Mouse (Mus musculus): ENCODE data around the gene Dcun1d4. TPM values are rescaled to one million over a fixed set of nuclear protein-coding genes. Genes with fewer than 3 reads are reported as not detected.

Dcun1d4 gene
- polyA plus RNA-seq, 1 experiment from 2014 or later: 73.0 TPM

- peak overlapping the region; percentile 84 for H3K9ac ChIP-seq (ENCODE audit: low read depth, low read length)
- peak overlapping the region; percentile 90 for H3K4me2 ChIP-seq (replicated peaks; ENCODE audit: low read depth, low read length)
- H3K9me3 ChIP-seq (ENCODE audit: control insufficient read depth, low read length): no peaks in the 10 kb centered on the region
- no peaks in the 10 kb centered on the region for H3K36me3 ChIP-seq (ENCODE audit: control insufficient read depth, insufficient read depth, low read length)
- no peaks in the 10 kb centered on the region; the same call in 1 of the 2 replicates for H3K4me1 ChIP-seq (replicated peaks; ENCODE audit: control insufficient read depth, insufficient read depth, low read length)
- peak overlapping the region; percentile 94 for H3K4me3 ChIP-seq (ENCODE audit: low read depth, low read length)
- DNase-seq (ENCODE audit: low spot score): peak; percentile 45
- ATAC-seq (ENCODE audit: low FRiP score): peak; percentile 54
- peak overlapping the region; percentile 97 for H3K27ac ChIP-seq (ENCODE audit: low read depth, low read length)
- H3K27me3 ChIP-seq (ENCODE audit: control insufficient read depth, insufficient read depth, low read length): no peaks in the 10 kb centered on the region
- under 1% methylated on average over 43 of the region's 70 CpGs for WGBS
Measured at GRCm38 (mm10) chr5:73491074-73491836, 10.5 kb downstream of the Dcun1d4 start.

GRCm38 (mm10) chr5:73491837-73492720 lies 11.3 kb downstream of the Dcun1d4 start:
- Histone ChIP-seq H3K27ac (ENCODE audit: low read depth, low read length) (peak overlapping the region; percentile 97), H3K36me3 (ENCODE audit: control insufficient read depth, insufficient read depth, low read length) (no peaks in the 10 kb centered on the region), H3K9me3 (ENCODE audit: control insufficient read depth, low read length) (no peaks in the 10 kb centered on the region), H3K9ac (ENCODE audit: low read depth, low read length) (peak overlapping the region; percentile 84), H3K4me2 (replicated peaks; ENCODE audit: low read depth, low read length) (peak overlapping the region; percentile 90), H3K4me3 (ENCODE audit: low read depth, low read length) (peak overlapping the region; percentile 94), H3K4me1 (replicated peaks; ENCODE audit: control insufficient read depth, insufficient read depth, low read length) (no peaks in the 10 kb centered on the region; the same call in 1 of the 2 replicates), H3K27me3 (ENCODE audit: control insufficient read depth, insufficient read depth, low read length) (no peaks in the 10 kb centered on the region)
- ATAC-seq (ENCODE audit: low FRiP score) (peak; percentile 62), DNase-seq (ENCODE audit: low spot score) (peak; percentile 93)
- WGBS: under 1% methylated on average over 59 of the region's 59 CpGs

GRCm38 (mm10) chr5:73497401-73497800 lies 16.6 kb downstream of the Dcun1d4 start:
- 77% methylated on average over 3 of the region's 3 CpGs for WGBS
- no peaks in the 10 kb centered on the region for H3K36me3 ChIP-seq (ENCODE audit: control insufficient read depth, insufficient read depth, low read length)

GRCm38 (mm10) chr5:73498559-73498958 lies 17.8 kb downstream of the Dcun1d4 start:
- Histone ChIP-seq H3K4me1 (replicated peaks; ENCODE audit: control insufficient read depth, insufficient read depth, low read length) (no peaks in the 10 kb centered on the region), H3K27me3 (ENCODE audit: control insufficient read depth, insufficient read depth, low read length) (no peaks in the 10 kb centered on the region), H3K9me3 (ENCODE audit: control insufficient read depth, low read length) (no peaks in the 10 kb centered on the region), H3K36me3 (ENCODE audit: control insufficient read depth, insufficient read depth, low read length) (no peaks in the 10 kb centered on the region), H3K4me2 (replicated peaks; ENCODE audit: low read depth, low read length) (no peak overlapping the region), H3K4me3 (ENCODE audit: low read depth, low read length) (no peak overlapping the region), H3K27ac (ENCODE audit: low read depth, low read length) (no peak overlapping the region), H3K9ac (ENCODE audit: low read depth, low read length) (no peak overlapping the region)
- DNase-seq (ENCODE audit: low spot score): no peak
- ATAC-seq (ENCODE audit: low FRiP score): no peak
- 81% methylated on average over 8 of the region's 8 CpGs for WGBS

More at GRCm38 (mm10) chr5:73497401-73497800, 16.6 kb downstream of the Dcun1d4 start:
- ATAC-seq (ENCODE audit: low FRiP score) (no peak), DNase-seq (ENCODE audit: low spot score) (no peak)
- Histone ChIP-seq H3K9ac (ENCODE audit: low read depth, low read length) (no peak overlapping the region), H3K4me3 (ENCODE audit: low read depth, low read length) (no peak overlapping the region), H3K27me3 (ENCODE audit: control insufficient read depth, insufficient read depth, low read length) (no peaks in the 10 kb centered on the region), H3K27ac (ENCODE audit: low read depth, low read length) (no peak overlapping the region), H3K4me1 (replicated peaks; ENCODE audit: control insufficient read depth, insufficient read depth, low read length) (no peaks in the 10 kb centered on the region), H3K4me2 (replicated peaks; ENCODE audit: low read depth, low read length) (no peak overlapping the region), H3K9me3 (ENCODE audit: control insufficient read depth, low read length) (no peaks in the 10 kb centered on the region)

- H3K4me3 ChIP-seq (ENCODE audit: low read depth, low read length): no peak overlapping the region
- H3K27ac ChIP-seq (ENCODE audit: low read depth, low read length): no peak overlapping the region
- ATAC-seq (ENCODE audit: low FRiP score) (no peak), DNase-seq (ENCODE audit: low spot score) (no peak)
- no peaks in the 10 kb centered on the region for H3K9me3 ChIP-seq (ENCODE audit: control insufficient read depth, low read length)
- H3K9ac ChIP-seq (ENCODE audit: low read depth, low read length): no peak overlapping the region
- no peaks in the 10 kb centered on the region for H3K27me3 ChIP-seq (ENCODE audit: control insufficient read depth, insufficient read depth, low read length)
- no peaks in the 10 kb centered on the region for H3K4me1 ChIP-seq (replicated peaks; ENCODE audit: control insufficient read depth, insufficient read depth, low read length)
- WGBS: 89% methylated on average over 7 of the region's 7 CpGs
- H3K36me3 ChIP-seq (ENCODE audit: control insufficient read depth, insufficient read depth, low read length): no peaks in the 10 kb centered on the region
- no peak overlapping the region for H3K4me2 ChIP-seq (replicated peaks; ENCODE audit: low read depth, low read length)
Measured at GRCm38 (mm10) chr5:73500867-73501440, 20.2 kb downstream of the Dcun1d4 start.

GRCm38 (mm10) chr5:73502422-73502821 lies 21.6 kb downstream of the Dcun1d4 start:
- H3K4me2 ChIP-seq (replicated peaks; ENCODE audit: low read depth, low read length): no peak overlapping the region
- no peak overlapping the region for H3K4me3 ChIP-seq (ENCODE audit: low read depth, low read length)
- no peaks in the 10 kb centered on the region for H3K4me1 ChIP-seq (replicated peaks; ENCODE audit: control insufficient read depth, insufficient read depth, low read length)
- ATAC-seq (ENCODE audit: low FRiP score) (no peak), DNase-seq (ENCODE audit: low spot score) (no peak)
- no peaks in the 10 kb centered on the region for H3K9me3 ChIP-seq (ENCODE audit: control insufficient read depth, low read length)
- no peak overlapping the region for H3K27ac ChIP-seq (ENCODE audit: low read depth, low read length)
- no peaks in the 10 kb centered on the region for H3K27me3 ChIP-seq (ENCODE audit: control insufficient read depth, insufficient read depth, low read length)
- H3K9ac ChIP-seq (ENCODE audit: low read depth, low read length): no peak overlapping the region
- no peaks in the 10 kb centered on the region for H3K36me3 ChIP-seq (ENCODE audit: control insufficient read depth, insufficient read depth, low read length)
- 89% methylated on average over 9 of the region's 9 CpGs for WGBS

- ATAC-seq (ENCODE audit: low FRiP score) (no peak), DNase-seq (ENCODE audit: low spot score) (no peak)
- no peaks in the 10 kb centered on the region for H3K4me1 ChIP-seq (replicated peaks; ENCODE audit: control insufficient read depth, insufficient read depth, low read length)
- 75% methylated on average over 12 of the region's 12 CpGs for WGBS
- no peaks in the 10 kb centered on the region for H3K27me3 ChIP-seq (ENCODE audit: control insufficient read depth, insufficient read depth, low read length)
- no peaks in the 10 kb centered on the region for H3K9me3 ChIP-seq (ENCODE audit: control insufficient read depth, low read length)
- H3K36me3 ChIP-seq (ENCODE audit: control insufficient read depth, insufficient read depth, low read length): no peaks in the 10 kb centered on the region
- H3K9ac ChIP-seq (ENCODE audit: low read depth, low read length): no peak overlapping the region
- H3K4me2 ChIP-seq (replicated peaks; ENCODE audit: low read depth, low read length): no peak overlapping the region
- H3K4me3 ChIP-seq (ENCODE audit: low read depth, low read length): no peak overlapping the region
- H3K27ac ChIP-seq (ENCODE audit: low read depth, low read length): no peak overlapping the region
Measured at GRCm38 (mm10) chr5:73503015-73503757, 22.4 kb downstream of the Dcun1d4 start.

GRCm38 (mm10) chr5:73511074-73511473 lies 30.3 kb downstream of the Dcun1d4 start:
- Histone ChIP-seq H3K4me1 (replicated peaks; ENCODE audit: control insufficient read depth, insufficient read depth, low read length) (no peaks in the 10 kb centered on the region), H3K27me3 (ENCODE audit: control insufficient read depth, insufficient read depth, low read length) (no peaks in the 10 kb centered on the region), H3K9me3 (ENCODE audit: control insufficient read depth, low read length) (no peaks in the 10 kb centered on the region), H3K4me2 (replicated peaks; ENCODE audit: low read depth, low read length) (no peak overlapping the region), H3K9ac (ENCODE audit: low read depth, low read length) (no peak overlapping the region), H3K4me3 (ENCODE audit: low read depth, low read length) (no peak overlapping the region), H3K27ac (ENCODE audit: low read depth, low read length) (no peak overlapping the region), H3K36me3 (ENCODE audit: control insufficient read depth, insufficient read depth, low read length) (no peaks in the 10 kb centered on the region; the same call in 1 of the 2 replicates)
- ATAC-seq (ENCODE audit: low FRiP score) (no peak), DNase-seq (ENCODE audit: low spot score) (no peak)
- WGBS: 92% methylated on average over 14 of the region's 14 CpGs

Data from hindbrain, embryonic 11.5 days (tissue).